In genomic region chr10:19818723-19819355, GRCm38 (mm10) we compare ENCODE assay signal across 20 mouse cellular contexts. TPM values are rescaled to one million over a fixed set of nuclear protein-coding genes. Genes with fewer than 3 reads are reported as not detected.
DNase-seq lines count a peak whose midpoint lies in the region; ATAC-seq and TF ChIP-seq lines count a peak whose summit lies in the region.
"Had no signal": no experiment of that assay in that cellular context is flagged by ENCODE, and none has a peak within 500 bp of the region (broad histone marks: within the 10 kb centered on the region; RNA-seq: fewer than 3 reads in every experiment).

No protein-coding gene starts in this region.

- H3K36me3 ChIP-seq in heart, embryonic 16.5 days (ENCODE audit: control insufficient read depth, insufficient read depth), result no peaks in the 10 kb centered on the region
- no peaks in the 10 kb centered on the region for H3K36me3 ChIP-seq in testis, adult 2 months (ENCODE audit: control insufficient read depth, insufficient read depth, low read length)
- H3K36me3 ChIP-seq: embryonic facial prominence, embryonic 10.5 days; G1E; hindbrain, embryonic 10.5 days had no signal

- TF ChIP-seq CTCF in testis, adult 2 months (IDR thresholded peaks at IDR 0.05; ENCODE audit: control insufficient read depth, insufficient read depth, insufficient replicate concordance, low read depth, low read length), result no peak

- H3K27ac ChIP-seq in heart, embryonic 16.5 days (ENCODE audit: low read length), result no peak overlapping the region
- no peak overlapping the region for H3K27ac ChIP-seq in testis, adult 2 months (ENCODE audit: control insufficient read depth, insufficient read depth, low read depth, low read length)
- H3K27ac ChIP-seq: embryonic facial prominence, embryonic 10.5 days; hindbrain, embryonic 10.5 days had no signal

- DNase-seq in cerebellum, postnatal 10 days, result peak; percentile 25 to 31
- no peak for DNase-seq in heart, adult 18-20 months
- no peak for DNase-seq in testis, postnatal 10 days (ENCODE audit: low spot score)
- peak; percentile 41 for DNase-seq in retina, postnatal 1 day
- no peak for DNase-seq in adrenal gland, postnatal 25 days
- DNase-seq: cerebellum, adult 11-12 months; cerebellum, postnatal 36 days; kidney, adult 8-10 months; kidney, postnatal 25 days; right cerebral cortex, adult 18-20 months had no signal

- H3K27me3 ChIP-seq in heart, embryonic 16.5 days (ENCODE audit: control insufficient read depth, insufficient read depth, low read length), result no peaks in the 10 kb centered on the region; the same call in 1 of the 2 replicates
- H3K27me3 ChIP-seq in testis, adult 2 months (ENCODE audit: control insufficient read depth, insufficient read depth, low read length), result no peaks in the 10 kb centered on the region

- peak overlapping the region; percentile 29; the same call in 1 of the 2 replicates for H3K4me2 ChIP-seq in heart, embryonic 16.5 days (ENCODE audit: low read depth, low read length)

- H3K4me3 ChIP-seq in heart, embryonic 16.5 days (ENCODE audit: low read length), result no peak overlapping the region
- peak overlapping the region; percentile 18; the same call in 1 of the 2 replicates for H3K4me3 ChIP-seq in testis, adult 2 months (ENCODE audit: control insufficient read depth, low read depth, low read length)
- H3K4me3 ChIP-seq: embryonic facial prominence, embryonic 10.5 days; hindbrain, embryonic 10.5 days had no signal

- H3K9me3 ChIP-seq in heart, embryonic 16.5 days (replicated peaks; ENCODE audit: control insufficient read depth, low read length), result no peaks in the 10 kb centered on the region
- H3K9me3 ChIP-seq: embryonic facial prominence, embryonic 10.5 days; G1E; hindbrain, embryonic 10.5 days had no signal

- 24% methylated on average over 16 of the region's 16 CpGs for WGBS in heart, embryonic 16.5 days

- peaks cover 30% of the 10 kb centered on the region for H3K4me1 ChIP-seq in heart, embryonic 16.5 days (ENCODE audit: control insufficient read depth, insufficient read depth, low read length)
- peaks cover 6% of the 10 kb centered on the region for H3K4me1 ChIP-seq in testis, adult 2 months (ENCODE audit: control insufficient read depth, insufficient read depth, low read length)

- TF ChIP-seq POLR2A in testis, adult 2 months (IDR thresholded peaks at IDR 0.05; ENCODE audit: control insufficient read depth, low read depth, low read length), result no peak

- ATAC-seq in cerebellum, adult (ENCODE audit: insufficient number of reproducible peaks, low FRiP score, low TSS enrichment), result no peak
- peak; percentile 34; the same call in 1 of the 2 replicates for ATAC-seq in heart, embryonic 16.5 days (replicated peaks; ENCODE audit: extremely low read depth, insufficient read depth, low FRiP score)
- ATAC-seq: CD4-positive, CD25-positive, alpha-beta regulatory T cell, adult 4 months; lung, postnatal 0 days had no signal

- no peak overlapping the region for H3K9ac ChIP-seq in heart, embryonic 16.5 days (ENCODE audit: low read length)

RNA-seq across cellular contexts. Expression of gene Slc35d3, which starts 32.4 kb away (rescaled TPM):
- polyA plus RNA-seq in heart, embryonic 16.5 days (2015; fragmentation: Nextera tagmentation; extraction: Ambion mirVana), result 0.34 and 0.59 TPM in 2 replicates
- total RNA-seq in heart, adult 18-20 months (2021), result not detected
- not detected in 2 replicates for polyA plus RNA-seq in testis, adult 2 months (2012; rRNA removed)
- total RNA-seq in adrenal gland, postnatal 25 days (2021), result 9.5 and 16.5 TPM in 2 replicates
- total RNA-seq: liver, adult 2 months; neutrophil, adult 5-6 weeks had no signal
- polyA plus RNA-seq: CD4-positive, CD25-positive, alpha-beta regulatory T cell, adult 4 months; G1E; liver, adult 2 months had no signal

Comparison
In these comparisons a context has a peak if more than half of its experiments do, and no peak if none do; other contexts are left out.
1. DNase-seq: peak in cerebellum, postnatal 10 days (2 of 2) and retina, postnatal 1 day (single experiment); none in heart, adult 18-20 months (0 of 2), testis, postnatal 10 days (single experiment) and adrenal gland, postnatal 25 days (single experiment).